Mouse (Mus musculus): ENCODE data around the gene Tab1. TPM values are rescaled to one million over a fixed set of nuclear protein-coding genes. Genes with fewer than 3 reads are reported as not detected.

The Tab1 gene
- polyA plus RNA-seq, 1 experiment from 2014 or later: 35.7 TPM

DNA sequence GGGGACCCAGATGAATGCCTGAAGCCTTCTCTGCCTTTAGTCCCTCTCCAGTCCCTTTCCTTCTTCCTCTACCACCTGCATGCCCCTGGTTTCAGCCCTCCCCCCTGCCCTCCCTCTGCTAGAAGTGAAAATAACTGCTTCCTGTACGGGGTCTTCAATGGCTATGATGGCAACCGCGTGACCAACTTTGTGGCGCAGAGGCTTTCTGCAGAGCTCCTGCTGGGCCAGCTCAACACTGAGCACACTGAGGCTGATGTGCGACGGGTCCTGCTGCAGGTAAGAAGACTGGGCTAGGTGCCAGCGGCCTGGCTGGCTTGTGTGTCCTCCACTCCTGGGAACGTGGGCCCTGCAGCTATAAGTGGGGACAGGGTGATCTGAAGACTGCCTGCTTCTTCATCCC lies 15.6 kb downstream of the Tab1 start:
- H3K4me1 ChIP-seq (ENCODE audit: control insufficient read depth, insufficient read depth, low read length): no peaks in the 10 kb centered on the region
- H3K27me3 ChIP-seq (ENCODE audit: control insufficient read depth, insufficient read depth, low read length): no peaks in the 10 kb centered on the region
- no peak overlapping the region for H3K4me3 ChIP-seq (ENCODE audit: low read depth, low read length)
- ATAC-seq (ENCODE audit: insufficient read depth, low FRiP score, low TSS enrichment): no peak
- no peak for DNase-seq (ENCODE audit: low spot score)
- peaks cover 9% of the 10 kb centered on the region for H3K36me3 ChIP-seq (ENCODE audit: control insufficient read depth, insufficient read depth, low read length)
- H3K9ac ChIP-seq (ENCODE audit: low read length): no peak overlapping the region
- no peak overlapping the region for H3K4me2 ChIP-seq (ENCODE audit: low read depth)
- WGBS: 88% methylated on average over 8 of the region's 8 CpGs
- H3K9me3 ChIP-seq (ENCODE audit: control insufficient read depth, low read length): no peaks in the 10 kb centered on the region
- H3K27ac ChIP-seq (ENCODE audit: low read depth, low read length): no peak overlapping the region

- no peak overlapping the region for H3K9ac ChIP-seq (ENCODE audit: low read length)
- peaks cover 16% of the 10 kb centered on the region for H3K36me3 ChIP-seq (ENCODE audit: control insufficient read depth, insufficient read depth, low read length)
- ATAC-seq (ENCODE audit: insufficient read depth, low FRiP score, low TSS enrichment): no peak
- no peak overlapping the region for H3K4me3 ChIP-seq (ENCODE audit: low read depth, low read length)
- no peak overlapping the region for H3K4me2 ChIP-seq (ENCODE audit: low read depth)
- no peaks in the 10 kb centered on the region for H3K4me1 ChIP-seq (ENCODE audit: control insufficient read depth, insufficient read depth, low read length)
- WGBS: 94% methylated on average over 7 of the region's 7 CpGs
- no peak for DNase-seq (ENCODE audit: low spot score)
- no peaks in the 10 kb centered on the region for H3K9me3 ChIP-seq (ENCODE audit: control insufficient read depth, low read length)
- H3K27me3 ChIP-seq (ENCODE audit: control insufficient read depth, insufficient read depth, low read length): no peaks in the 10 kb centered on the region
- no peak overlapping the region for H3K27ac ChIP-seq (ENCODE audit: low read depth, low read length)
Observed at GRCm38 (mm10) chr15:80149517-80149916, 16.6 kb downstream of the Tab1 start.

DNA sequence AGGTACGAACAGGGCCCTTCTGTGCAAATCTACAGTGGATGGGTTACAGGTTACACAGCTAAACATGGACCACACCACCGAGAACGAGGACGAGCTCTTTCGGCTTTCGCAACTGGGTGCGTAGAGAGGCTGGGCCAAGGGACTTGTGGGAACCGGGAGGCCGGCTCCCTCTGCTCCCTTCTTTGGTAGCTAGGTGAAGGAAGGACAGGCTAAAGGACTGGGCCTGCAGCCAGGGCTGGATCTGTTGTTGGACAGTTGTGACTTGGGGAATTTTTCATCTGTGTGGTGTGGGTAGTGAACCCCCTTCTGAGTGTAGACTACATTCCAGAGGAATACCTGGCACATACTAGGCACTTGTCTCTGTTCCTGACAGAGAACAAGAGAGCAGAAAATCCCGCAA lies 19.7 kb downstream of the Tab1 start:
- Histone ChIP-seq H3K27ac (ENCODE audit: low read depth, low read length) (no peak overlapping the region), H3K9me3 (ENCODE audit: control insufficient read depth, low read length) (no peaks in the 10 kb centered on the region)

GRCm38 (mm10) chr15:80153757-80154156 lies 20.8 kb downstream of the Tab1 start:
- no peak overlapping the region for H3K27ac ChIP-seq (ENCODE audit: low read depth, low read length)
- no peaks in the 10 kb centered on the region for H3K9me3 ChIP-seq (ENCODE audit: control insufficient read depth, low read length)
- H3K4me1 ChIP-seq (ENCODE audit: control insufficient read depth, insufficient read depth, low read length): no peaks in the 10 kb centered on the region
- no peak overlapping the region for H3K4me2 ChIP-seq (ENCODE audit: low read depth)
- DNase-seq (ENCODE audit: low spot score): no peak
- no peak overlapping the region for H3K9ac ChIP-seq (ENCODE audit: low read length)
- no peak for ATAC-seq (ENCODE audit: insufficient read depth, low FRiP score, low TSS enrichment)
- WGBS: 87% methylated on average over 11 of the region's 11 CpGs
- H3K27me3 ChIP-seq (ENCODE audit: control insufficient read depth, insufficient read depth, low read length): no peaks in the 10 kb centered on the region
- H3K4me3 ChIP-seq (ENCODE audit: low read depth, low read length): no peak overlapping the region
- H3K36me3 ChIP-seq (ENCODE audit: control insufficient read depth, insufficient read depth, low read length): peaks cover 33% of the 10 kb centered on the region

More for the DNA sequence above, 19.7 kb downstream of the Tab1 start:
- Histone ChIP-seq H3K36me3 (ENCODE audit: control insufficient read depth, insufficient read depth, low read length) (peaks cover 26% of the 10 kb centered on the region), H3K4me2 (ENCODE audit: low read depth) (no peak overlapping the region), H3K4me1 (ENCODE audit: control insufficient read depth, insufficient read depth, low read length) (no peaks in the 10 kb centered on the region), H3K27me3 (ENCODE audit: control insufficient read depth, insufficient read depth, low read length) (no peaks in the 10 kb centered on the region), H3K9ac (ENCODE audit: low read length) (no peak overlapping the region), H3K4me3 (ENCODE audit: low read depth, low read length) (no peak overlapping the region)
- ATAC-seq (ENCODE audit: insufficient read depth, low FRiP score, low TSS enrichment): no peak
- WGBS: 95% methylated on average over 10 of the region's 10 CpGs
- DNase-seq (ENCODE audit: low spot score): no peak

GRCm38 (mm10) chr15:80155707-80156106 lies 22.8 kb downstream of the Tab1 start:
- Histone ChIP-seq H3K27me3 (ENCODE audit: control insufficient read depth, insufficient read depth, low read length) (no peaks in the 10 kb centered on the region), H3K4me2 (ENCODE audit: low read depth) (no peak overlapping the region), H3K4me3 (ENCODE audit: low read depth, low read length) (no peak overlapping the region), H3K4me1 (ENCODE audit: control insufficient read depth, insufficient read depth, low read length) (no peaks in the 10 kb centered on the region; the same call in 1 of the 2 replicates), H3K9me3 (ENCODE audit: control insufficient read depth, low read length) (no peaks in the 10 kb centered on the region), H3K27ac (ENCODE audit: low read depth, low read length) (no peak overlapping the region), H3K9ac (ENCODE audit: low read length) (no peak overlapping the region), H3K36me3 (ENCODE audit: control insufficient read depth, insufficient read depth, low read length) (peaks cover 36% of the 10 kb centered on the region)
- ATAC-seq (ENCODE audit: insufficient read depth, low FRiP score, low TSS enrichment) (no peak), DNase-seq (ENCODE audit: low spot score) (no peak)
- WGBS: 93% methylated on average over 8 of the region's 8 CpGs

DNA sequence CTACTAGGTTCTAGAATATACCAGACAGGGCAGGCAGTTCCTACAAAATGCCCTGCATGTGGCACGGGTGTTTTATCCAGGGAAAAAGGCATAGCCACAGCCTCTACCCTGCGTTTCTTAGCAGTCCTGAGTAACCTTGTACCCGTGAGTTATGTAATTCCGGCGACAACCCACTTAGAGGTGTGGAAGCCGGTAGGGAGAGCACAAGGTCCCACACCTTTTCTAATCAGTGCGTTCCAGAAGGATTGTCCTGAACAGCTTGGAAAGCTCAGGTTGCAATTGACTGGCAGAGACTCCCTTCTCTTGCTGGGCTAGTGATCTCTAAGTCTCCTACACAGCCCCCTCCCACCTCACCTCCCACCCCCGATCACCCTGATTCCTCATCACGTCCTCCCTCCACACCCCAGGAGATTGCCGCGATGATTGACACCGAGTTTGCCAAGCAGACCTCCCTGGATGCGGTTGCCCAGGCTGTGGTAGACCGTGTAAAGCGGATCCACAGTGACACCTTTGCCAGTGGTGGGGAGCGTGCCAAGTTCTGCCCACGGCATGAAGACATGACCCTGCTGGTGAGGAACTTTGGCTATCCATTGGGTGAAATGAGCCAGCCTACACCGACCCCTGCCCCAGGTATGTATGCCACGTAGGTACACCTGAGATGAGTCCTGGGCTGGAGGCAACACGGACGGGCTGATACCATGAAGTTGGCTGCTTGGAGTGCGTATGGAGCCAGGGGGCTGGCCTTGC lies 24.4 kb downstream of the Tab1 start:
- Histone ChIP-seq H3K27ac (ENCODE audit: low read depth, low read length) (no peak overlapping the region), H3K9ac (ENCODE audit: low read length) (no peak overlapping the region), H3K4me2 (ENCODE audit: low read depth) (no peak overlapping the region), H3K9me3 (ENCODE audit: control insufficient read depth, low read length) (no peaks in the 10 kb centered on the region), H3K4me3 (ENCODE audit: low read depth, low read length) (no peak overlapping the region), H3K4me1 (ENCODE audit: control insufficient read depth, insufficient read depth, low read length) (no peaks in the 10 kb centered on the region; the same call in 1 of the 2 replicates), H3K27me3 (ENCODE audit: control insufficient read depth, insufficient read depth, low read length) (no peaks in the 10 kb centered on the region), H3K36me3 (ENCODE audit: control insufficient read depth, insufficient read depth, low read length) (peaks cover 44% of the 10 kb centered on the region)
- no peak for DNase-seq (ENCODE audit: low spot score)
- 92% methylated on average over 22 of the region's 22 CpGs for WGBS
- ATAC-seq (ENCODE audit: insufficient read depth, low FRiP score, low TSS enrichment): no peak

GRCm38 (mm10) chr15:80158001-80158706 lies 25.2 kb downstream of the Tab1 start:
- H3K4me2 ChIP-seq (ENCODE audit: low read depth): no peak overlapping the region
- H3K4me1 ChIP-seq (ENCODE audit: control insufficient read depth, insufficient read depth, low read length): no peaks in the 10 kb centered on the region; the same call in 1 of the 2 replicates
- no peaks in the 10 kb centered on the region for H3K9me3 ChIP-seq (ENCODE audit: control insufficient read depth, low read length)
- no peak for ATAC-seq (ENCODE audit: insufficient read depth, low FRiP score, low TSS enrichment)
- no peak overlapping the region for H3K27ac ChIP-seq (ENCODE audit: low read depth, low read length)
- no peak for DNase-seq (ENCODE audit: low spot score)
- WGBS: 72% methylated on average over 5 of the region's 5 CpGs
- no peak overlapping the region for H3K9ac ChIP-seq (ENCODE audit: low read length)
- no peaks in the 10 kb centered on the region for H3K27me3 ChIP-seq (ENCODE audit: control insufficient read depth, insufficient read depth, low read length)
- no peak overlapping the region for H3K4me3 ChIP-seq (ENCODE audit: low read depth, low read length)
- H3K36me3 ChIP-seq (ENCODE audit: control insufficient read depth, insufficient read depth, low read length): peaks cover 41% of the 10 kb centered on the region

DNA sequence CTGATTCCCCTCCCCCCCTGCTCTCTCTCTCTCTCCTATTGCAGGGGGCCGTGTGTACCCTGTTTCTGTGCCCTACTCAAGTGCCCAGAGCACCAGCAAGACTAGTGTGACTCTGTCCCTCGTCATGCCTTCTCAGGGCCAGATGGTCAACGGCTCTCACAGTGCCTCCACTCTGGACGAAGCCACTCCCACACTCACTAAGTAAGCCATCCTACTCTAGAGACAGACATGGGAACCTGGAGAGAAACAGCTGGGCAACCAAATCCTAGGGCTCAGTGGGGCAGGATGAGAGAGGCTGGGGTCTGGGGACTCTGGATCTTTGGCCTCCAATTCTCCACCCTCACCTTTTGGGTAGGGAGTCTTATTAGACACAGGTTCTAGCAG lies 25.8 kb downstream of the Tab1 start:
- H3K4me2 ChIP-seq (ENCODE audit: low read depth): no peak overlapping the region
- H3K27ac ChIP-seq (ENCODE audit: low read depth, low read length): no peak overlapping the region
- WGBS: 57% methylated on average over 4 of the region's 4 CpGs
- no peak overlapping the region for H3K4me3 ChIP-seq (ENCODE audit: low read depth, low read length)
- no peaks in the 10 kb centered on the region for H3K27me3 ChIP-seq (ENCODE audit: control insufficient read depth, insufficient read depth, low read length)
- H3K4me1 ChIP-seq (ENCODE audit: control insufficient read depth, insufficient read depth, low read length): no peaks in the 10 kb centered on the region; the same call in 1 of the 2 replicates
- no peak for DNase-seq (ENCODE audit: low spot score)
- peaks cover 39% of the 10 kb centered on the region for H3K36me3 ChIP-seq (ENCODE audit: control insufficient read depth, insufficient read depth, low read length)
- H3K9ac ChIP-seq (ENCODE audit: low read length): no peak overlapping the region
- H3K9me3 ChIP-seq (ENCODE audit: control insufficient read depth, low read length): no peaks in the 10 kb centered on the region
- ATAC-seq (ENCODE audit: insufficient read depth, low FRiP score, low TSS enrichment): no peak

Measured in neural tube, embryonic 11.5 days (tissue).